Mouse (Mus musculus) cerebellum, adult 18-20 months (tissue): Measurements from ENCODE around the gene Atpif1.
"Not testable (repeated sequence)": the region's sequence is repeated elsewhere in the genome, so short reads cannot be mapped to it uniquely, and the experiment has no call there.

Experiments used
- DNase-seq, 2 experiments: peaks; one replicate each; pipeline ENCODE4 v3.0.0; 2021

Gene Atpif1

GRCm38 (mm10) chr4:132490273-132491010 lies 43.0 kb downstream of the Atpif1 start:
- DNase-seq: no peak

- no peak for DNase-seq
Observed at GRCm38 (mm10) chr4:132488976-132489375, 44.5 kb downstream of the Atpif1 start.

- no peak for DNase-seq
Observed at GRCm38 (mm10) chr4:132488521-132488920, 44.9 kb downstream of the Atpif1 start.

GRCm38 (mm10) chr4:132484820-132485219 lies 48.6 kb downstream of the Atpif1 start:
- DNase-seq: no peak

GRCm38 (mm10) chr4:132484231-132484630 lies 49.2 kb downstream of the Atpif1 start:
- no peak for DNase-seq

- DNase-seq: no peak
Observed at GRCm38 (mm10) chr4:132482956-132483608, 50.4 kb downstream of the Atpif1 start.

GRCm38 (mm10) chr4:132482104-132482503 lies 51.4 kb downstream of the Atpif1 start:
- not testable (repeated sequence) for DNase-seq
